In genomic region chr11:90553963-90554362, GRCm38 (mm10) we compare ENCODE assay signal across 21 mouse cellular contexts.
DNase-seq lines count a peak whose midpoint lies in the region; ATAC-seq and TF ChIP-seq lines count a peak whose summit lies in the region.
"Had no signal": no experiment of that assay in that cellular context is flagged by ENCODE, and none has a peak within 500 bp of the region (broad histone marks: within the 10 kb centered on the region; RNA-seq: fewer than 3 reads in every experiment).

No protein-coding gene starts in this region.

- no peak overlapping the region for H3K9ac ChIP-seq in forebrain, embryonic 16.5 days (replicated peaks; ENCODE audit: low read depth, low read length)
- no peak overlapping the region for H3K9ac ChIP-seq in forebrain, postnatal 0 days
- no peak overlapping the region for H3K9ac ChIP-seq in kidney, postnatal 0 days (ENCODE audit: low read depth, low read length)
- H3K9ac ChIP-seq: embryonic facial prominence, embryonic 15.5 days; hindbrain, embryonic 14.5 days; intestine, embryonic 15.5 days had no signal

- peaks cover 8% of the 10 kb centered on the region for H3K4me1 ChIP-seq in forebrain, embryonic 16.5 days (replicated peaks; ENCODE audit: control insufficient read depth, insufficient read depth, low read length)
- no peaks in the 10 kb centered on the region for H3K4me1 ChIP-seq in forebrain, postnatal 0 days (ENCODE audit: insufficient read depth)
- H3K4me1 ChIP-seq in kidney, postnatal 0 days (replicated peaks; ENCODE audit: insufficient read depth, low read length), result no peaks in the 10 kb centered on the region
- H3K4me1 ChIP-seq: embryonic facial prominence, embryonic 15.5 days; intestine, embryonic 15.5 days had no signal

- no peak overlapping the region for H3K27ac ChIP-seq in forebrain, embryonic 16.5 days (ENCODE audit: low read length)
- H3K27ac ChIP-seq in forebrain, postnatal 0 days (ENCODE audit: low read depth, low read length), result no peak overlapping the region
- no peak overlapping the region for H3K27ac ChIP-seq in kidney, postnatal 0 days
- H3K27ac ChIP-seq: embryonic facial prominence, embryonic 15.5 days; gastrocnemius, adult 2 months; heart, embryonic 10.5 days; hindbrain, embryonic 14.5 days; intestine, embryonic 15.5 days had no signal

- WGBS in forebrain, embryonic 16.5 days, result 54% methylated on average over 5 of the region's 5 CpGs
- 54% methylated on average over 5 of the region's 5 CpGs for WGBS in forebrain, postnatal 0 days
- WGBS in kidney, postnatal 0 days, result 27% methylated on average over 5 of the region's 5 CpGs

- H3K4me2 ChIP-seq in forebrain, embryonic 16.5 days (ENCODE audit: low read length), result no peak overlapping the region
- no peak overlapping the region for H3K4me2 ChIP-seq in forebrain, postnatal 0 days (ENCODE audit: low read depth)
- H3K4me2 ChIP-seq in kidney, postnatal 0 days (ENCODE audit: low read length), result no peak overlapping the region
- H3K4me2 ChIP-seq: embryonic facial prominence, embryonic 15.5 days; hindbrain, embryonic 14.5 days; intestine, embryonic 15.5 days had no signal

- no peak for TF ChIP-seq CTCF in forebrain, postnatal 0 days (IDR thresholded peaks at IDR 0.05; ENCODE audit: low read depth)
- no peak for TF ChIP-seq CTCF in kidney, postnatal 0 days (IDR thresholded peaks at IDR 0.05; ENCODE audit: low read depth)

- ATAC-seq in forebrain, embryonic 16.5 days, result 0 out of 2 replicates have a peak, but pooled peaks have one; percentile 24
- no peak for ATAC-seq in forebrain, postnatal 0 days
- ATAC-seq in kidney, postnatal 0 days (replicated peaks; ENCODE audit: low FRiP score, low read depth), result no peak
- peak; percentile 36 for ATAC-seq in common myeloid progenitor, adult 5-6 weeks (replicated peaks; ENCODE audit: low read depth, poor library complexity, severe bottlenecking)
- ATAC-seq: intestine, embryonic 15.5 days had no signal

- H3K36me3 ChIP-seq in forebrain, embryonic 16.5 days (ENCODE audit: control insufficient read depth, insufficient read depth), result no peaks in the 10 kb centered on the region
- no peaks in the 10 kb centered on the region for H3K36me3 ChIP-seq in forebrain, postnatal 0 days (ENCODE audit: insufficient read depth)
- no peaks in the 10 kb centered on the region for H3K36me3 ChIP-seq in kidney, postnatal 0 days (ENCODE audit: insufficient read depth, low read length)
- H3K36me3 ChIP-seq: embryonic facial prominence, embryonic 15.5 days; heart, embryonic 10.5 days; intestine, embryonic 15.5 days had no signal

- H3K9me3 ChIP-seq in forebrain, embryonic 16.5 days (ENCODE audit: control insufficient read depth, low read length), result no peaks in the 10 kb centered on the region
- H3K9me3 ChIP-seq in forebrain, postnatal 0 days (ENCODE audit: low read length), result no peaks in the 10 kb centered on the region
- no peaks in the 10 kb centered on the region for H3K9me3 ChIP-seq in kidney, postnatal 0 days (replicated peaks; ENCODE audit: low read length)
- H3K9me3 ChIP-seq: embryonic facial prominence, embryonic 15.5 days; heart, embryonic 10.5 days; intestine, embryonic 15.5 days had no signal

- DNase-seq in forebrain, postnatal 0 days, result no peak
- DNase-seq in kidney, postnatal 0 days (ENCODE audit: low spot score), result peak; percentile 51
- DNase-seq in kidney, postnatal 4 days, result no peak
- DNase-seq in adrenal gland, adult (ENCODE audit: inconsistent age in 2 of 2, low spot score in 1 of 2), result no peak
- no peak for DNase-seq in left cerebral cortex, adult 8-10 months (ENCODE audit: low spot score in 2 of 2)
- DNase-seq: adrenal gland, postnatal 25 days; cerebellum, adult 2 months; cerebellum, postnatal 10 days; embryo, embryonic 11 days; gastrocnemius, adult 2 months; gastrocnemius, postnatal 25 days; heart, postnatal 10 days; heart, postnatal 4 days had no signal

- H3K4me3 ChIP-seq in forebrain, embryonic 16.5 days (replicated peaks; ENCODE audit: low read length), result no peak overlapping the region
- H3K4me3 ChIP-seq in forebrain, postnatal 0 days (ENCODE audit: low read depth, low read length), result no peak overlapping the region
- no peak overlapping the region for H3K4me3 ChIP-seq in kidney, postnatal 0 days (replicated peaks; ENCODE audit: low read depth, low read length)
- H3K4me3 ChIP-seq: embryonic facial prominence, embryonic 15.5 days; erythroblast, embryonic 14.5 days; gastrocnemius, adult 2 months; heart, embryonic 10.5 days; intestine, embryonic 15.5 days had no signal

- H3K27me3 ChIP-seq in forebrain, embryonic 16.5 days (replicated peaks; ENCODE audit: control insufficient read depth, insufficient read depth, low read length), result no peaks in the 10 kb centered on the region; the same call in 1 of the 2 replicates
- no peaks in the 10 kb centered on the region for H3K27me3 ChIP-seq in forebrain, postnatal 0 days (ENCODE audit: insufficient read depth, low read length)
- H3K27me3 ChIP-seq in kidney, postnatal 0 days (ENCODE audit: insufficient read depth, low read length), result no peaks in the 10 kb centered on the region
- H3K27me3 ChIP-seq: CH12.LX; embryonic facial prominence, embryonic 15.5 days; intestine, embryonic 15.5 days had no signal

Comparison
In these comparisons a context has a peak if more than half of its experiments do, and no peak if none do; other contexts are left out.
1. ATAC-seq: peak in forebrain, embryonic 16.5 days (single experiment) and common myeloid progenitor, adult 5-6 weeks (single experiment); none in forebrain, postnatal 0 days (single experiment) and kidney, postnatal 0 days (single experiment).